7 mouse cellular contexts compared by ENCODE assay signal in genomic region chr14:53345568-53345967, GRCm38 (mm10).
A peak's percentile ranks its signal among the peaks of the same experiment; 100 is the strongest.
DNase-seq lines count a peak whose midpoint lies in the region; ATAC-seq and TF ChIP-seq lines count a peak whose summit lies in the region.
"Not testable (repeated sequence)": the region's sequence is repeated elsewhere in the genome, so short reads cannot be mapped to it uniquely, and the experiment has no call there.

No protein-coding gene starts in this region.

- 39% methylated on average over 2 of the region's 2 CpGs for whole genome bisulfite sequencing in forebrain, postnatal 0 days

- H3K9ac ChIP-seq in MEL (ENCODE audit: control insufficient read depth, low read depth, low read length, poor library complexity, severe bottlenecking); forebrain, postnatal 0 days: not testable (repeated sequence)

- not testable (repeated sequence) for H3K79me2 ChIP-seq in MEL (ENCODE audit: control insufficient read depth, insufficient read depth, low read length, poor library complexity)

- not testable (repeated sequence) for ATAC-seq in forebrain, postnatal 0 days

- TF ChIP-seq CTCF in MEL (IDR thresholded peaks at IDR 0.05 in 2 of 3, conservative IDR thresholded peaks at IDR 0.05 in 1 of 3; ENCODE audit: control insufficient read depth in 1 of 3, insufficient read depth in 1 of 3, low read depth in 2 of 3, low read length in 3 of 3, poor library complexity in 1 of 3, severe bottlenecking in 1 of 3) = peak; percentile 38 to 51 (median 49)
- TF ChIP-seq CTCF in forebrain, postnatal 0 days (IDR thresholded peaks at IDR 0.05; ENCODE audit: low read depth) = peak; percentile 23; the same call in 1 of the 2 replicates

- H3K4me3 ChIP-seq in MEL (ENCODE audit: control insufficient read depth in 1 of 2, insufficient read depth in 1 of 2, low read depth in 2 of 2, low read length in 2 of 2); forebrain, postnatal 0 days (ENCODE audit: low read depth, low read length): not testable (repeated sequence)

- not testable (repeated sequence) for TF ChIP-seq POLR2A in MEL (IDR thresholded peaks at IDR 0.05; ENCODE audit: control insufficient read depth in 1 of 2, insufficient read depth in 1 of 2, low read depth in 1 of 2, low read length in 2 of 2, poor library complexity in 1 of 2)

- not testable (repeated sequence) for H3K27ac ChIP-seq in MEL (ENCODE audit: control insufficient read depth, low read depth, low read length); forebrain, postnatal 0 days (ENCODE audit: low read depth, low read length)

- H3K4me2 ChIP-seq in forebrain, postnatal 0 days (ENCODE audit: low read depth) = not testable (repeated sequence)

- not testable (repeated sequence) for H3K36me3 ChIP-seq in MEL (ENCODE audit: control insufficient read depth in 1 of 2, insufficient read depth in 2 of 2, low read length in 2 of 2); forebrain, postnatal 0 days (ENCODE audit: insufficient read depth); splenic B cell, adult 2 months (ENCODE audit: control insufficient read depth, insufficient read depth, low read length, poor library complexity, severe bottlenecking)

- not testable (repeated sequence) for H3K27me3 ChIP-seq in MEL (ENCODE audit: control insufficient read depth in 1 of 2, insufficient read depth in 2 of 2, low read length in 2 of 2); forebrain, postnatal 0 days (ENCODE audit: insufficient read depth, low read length); splenic B cell, adult 2 months (ENCODE audit: control insufficient read depth, insufficient read depth, low read length, poor library complexity, severe bottlenecking)

- peak; percentile 54 for TF ChIP-seq RAD21 in MEL (IDR thresholded peaks at IDR 0.05; ENCODE audit: low read depth, low read length)

- peak; percentile 87 for DNase-seq in MEL (ENCODE audit: low read depth, low spot score)
- peak; percentile 31 for DNase-seq in c-Kit-positive CD71-negative TER-119-negative erythroid progenitor cells, embryonic 14.5 days (ENCODE audit: low read depth)
- not testable (repeated sequence) for DNase-seq in forebrain, postnatal 0 days
- DNase-seq in induced T-regulatory cell, adult 2 months (ENCODE audit: low read depth) = peak; percentile 45
- DNase-seq in liver = peak; percentile 7
- DNase-seq in mesoderm, embryonic 11.5 days (ENCODE audit: low read depth, low spot score) = peak; percentile 54
- DNase-seq in splenic B cell, adult 2 months (ENCODE audit: low read depth, low spot score) = peak; percentile 2

- H3K4me1 ChIP-seq in MEL (ENCODE audit: control insufficient read depth in 1 of 2, insufficient read depth in 2 of 2, low read length in 2 of 2); forebrain, postnatal 0 days (ENCODE audit: insufficient read depth): not testable (repeated sequence)

- not testable (repeated sequence) for H3K9me3 ChIP-seq in MEL (replicated peaks; ENCODE audit: insufficient read depth, low read length); forebrain, postnatal 0 days (ENCODE audit: low read length)

- TF ChIP-seq EP300 in MEL (IDR thresholded peaks at IDR 0.05; ENCODE audit: low read depth in 1 of 2, low read length in 2 of 2) = not testable (repeated sequence)

TF ChIP-seq in MEL, 35 proteins besides CTCF, POLR2A, EP300 and RAD21:
- TF ChIP-seq ZC3H11A (IDR thresholded peaks at IDR 0.05; ENCODE audit: low read depth, low read length) = peak; percentile 33; the same call in 1 of the 2 replicates
- TF ChIP-seq SMC3 (IDR thresholded peaks at IDR 0.05; ENCODE audit: low read depth, low read length) = peak; percentile 56
- TF ChIP-seq MAZ (IDR thresholded peaks at IDR 0.05; ENCODE audit: low read depth, low read length) = 0 out of 2 replicates have a peak, but pooled peaks have one; percentile 21
